Mouse (Mus musculus): ENCODE data around the gene Sorcs3.

Sorcs3 gene

DNA sequence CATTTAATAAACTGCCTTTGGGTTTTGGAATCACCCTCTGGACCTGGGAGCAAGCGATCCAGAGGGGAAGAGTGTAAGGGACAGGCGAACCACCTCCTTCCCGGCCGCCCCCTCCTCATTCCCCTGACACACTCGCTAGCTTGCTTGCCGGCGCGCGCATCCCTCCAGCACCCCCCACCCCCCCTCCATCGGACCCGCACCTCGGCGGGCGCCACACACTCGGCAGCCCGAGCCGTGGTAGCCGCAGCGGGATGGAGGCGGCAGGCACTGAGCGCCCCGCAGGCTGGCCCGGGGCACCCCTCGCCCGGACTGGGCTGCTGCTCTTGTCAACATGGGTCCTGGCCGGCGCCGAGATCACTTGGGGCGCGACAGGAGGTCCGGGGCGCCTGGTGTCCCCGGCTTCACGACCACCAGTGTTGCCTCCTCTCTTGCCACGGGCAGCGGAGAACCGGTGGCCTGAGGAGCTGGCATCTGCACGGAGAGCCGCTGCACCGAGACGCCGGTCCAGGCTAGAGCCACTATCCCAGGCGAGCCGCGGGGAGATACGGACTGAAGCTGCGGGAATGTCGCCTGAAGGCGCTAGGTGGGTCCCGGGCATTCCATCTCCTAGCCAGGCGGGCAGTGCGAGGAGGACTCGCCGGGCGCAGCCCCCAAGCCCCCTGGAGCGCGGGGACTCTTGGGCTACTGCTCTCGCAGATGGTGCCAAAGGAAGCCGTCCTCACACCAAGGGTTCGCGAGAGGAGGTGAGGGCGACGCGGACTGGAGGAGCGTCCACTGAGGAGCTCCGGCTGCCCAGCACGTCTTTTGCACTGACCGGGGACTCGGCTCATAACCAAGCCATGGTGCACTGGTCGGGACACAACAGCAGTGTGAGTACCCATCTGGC is at the start of gene Sorcs3:
Gene Sorcs3 (plus strand): TSS at position 97 of the 886 bp plus-strand sequence.
- DNase-seq (ENCODE audit: low spot score in 2 of 2) = no peak

DNA sequence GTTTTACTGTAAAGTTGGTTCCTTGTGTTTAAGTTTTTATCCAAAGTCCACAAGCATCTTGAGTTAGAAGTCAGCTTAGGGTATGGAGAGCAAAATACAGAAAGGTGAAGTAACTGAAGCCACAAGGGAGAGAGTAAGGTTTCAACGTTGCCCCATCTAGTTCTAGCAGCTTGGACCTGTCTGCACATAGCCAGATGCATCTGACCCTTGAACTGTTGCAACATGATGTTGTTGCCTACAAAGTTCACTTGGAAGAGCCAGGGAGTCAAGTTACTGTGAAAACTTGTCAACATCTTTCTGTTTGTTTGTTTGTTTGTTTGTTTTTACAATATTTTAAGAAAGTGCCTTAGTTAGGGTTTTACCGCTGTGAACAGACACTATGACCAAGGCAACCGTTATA is 40.5 kb upstream of the Sorcs3 start:
- DNase-seq (ENCODE audit: low spot score in 2 of 2) = no peak

DNA sequence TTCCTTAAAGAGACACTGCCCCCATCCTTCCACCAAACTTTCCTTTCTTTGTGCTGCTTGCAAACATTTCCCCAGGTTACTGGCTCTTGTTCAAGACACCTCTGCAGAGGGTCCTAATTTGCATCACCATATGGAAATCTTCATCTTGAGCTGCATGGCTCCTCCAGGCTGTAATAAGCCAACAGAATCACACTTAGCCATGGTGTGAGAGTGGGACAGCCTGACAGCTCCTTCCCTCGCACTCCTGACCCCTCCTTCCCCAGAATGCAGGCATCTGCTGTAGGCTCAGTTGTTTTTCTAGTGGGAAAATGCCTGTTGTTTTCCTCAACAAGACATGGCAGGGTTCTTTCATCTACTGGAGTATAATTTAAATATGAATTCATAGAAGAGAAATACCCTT is 38.7 kb upstream of the Sorcs3 start:
- no peak for DNase-seq (ENCODE audit: low spot score in 2 of 2)

DNA sequence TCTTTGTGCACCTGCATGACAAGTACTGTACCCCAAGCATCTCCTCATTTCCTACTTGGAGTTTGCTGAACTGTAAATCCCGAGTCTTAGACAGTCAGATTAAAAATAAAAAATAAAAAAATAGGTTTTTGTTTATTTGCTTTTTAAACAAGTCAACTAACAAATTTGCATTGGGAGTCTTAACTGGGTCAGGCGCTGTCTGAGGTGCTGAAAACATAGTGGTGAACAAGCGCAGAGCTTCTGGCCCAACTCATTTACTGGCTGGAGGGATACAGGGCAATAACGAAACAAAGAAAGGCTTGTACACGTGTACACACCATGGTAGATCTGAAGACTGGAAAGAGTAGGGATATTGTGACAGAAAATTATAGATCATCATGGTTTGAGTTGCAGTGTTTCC is 37.5 kb upstream of the Sorcs3 start:
- no peak for DNase-seq (ENCODE audit: low spot score in 2 of 2)

DNA sequence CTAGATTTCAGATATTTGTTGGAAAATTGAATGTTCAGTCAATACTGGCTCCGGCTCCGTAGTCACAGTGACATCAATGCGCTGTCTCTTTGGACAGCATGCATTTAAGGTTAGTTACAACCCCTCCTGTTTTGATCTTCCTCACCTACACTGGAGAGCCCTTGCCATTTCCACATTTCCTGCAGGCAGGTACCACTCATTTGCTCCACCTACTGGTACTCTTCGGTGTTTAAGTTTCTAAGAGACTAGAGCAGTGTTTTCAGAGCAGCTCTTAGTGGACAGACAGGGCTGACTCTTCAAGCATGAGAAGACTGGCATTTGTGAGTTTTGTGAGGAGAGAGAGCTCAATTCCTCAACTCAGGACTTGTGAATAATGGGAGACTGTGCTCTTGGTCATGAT is 31.1 kb upstream of the Sorcs3 start:
- no peak for DNase-seq (ENCODE audit: low spot score in 2 of 2)

DNA sequence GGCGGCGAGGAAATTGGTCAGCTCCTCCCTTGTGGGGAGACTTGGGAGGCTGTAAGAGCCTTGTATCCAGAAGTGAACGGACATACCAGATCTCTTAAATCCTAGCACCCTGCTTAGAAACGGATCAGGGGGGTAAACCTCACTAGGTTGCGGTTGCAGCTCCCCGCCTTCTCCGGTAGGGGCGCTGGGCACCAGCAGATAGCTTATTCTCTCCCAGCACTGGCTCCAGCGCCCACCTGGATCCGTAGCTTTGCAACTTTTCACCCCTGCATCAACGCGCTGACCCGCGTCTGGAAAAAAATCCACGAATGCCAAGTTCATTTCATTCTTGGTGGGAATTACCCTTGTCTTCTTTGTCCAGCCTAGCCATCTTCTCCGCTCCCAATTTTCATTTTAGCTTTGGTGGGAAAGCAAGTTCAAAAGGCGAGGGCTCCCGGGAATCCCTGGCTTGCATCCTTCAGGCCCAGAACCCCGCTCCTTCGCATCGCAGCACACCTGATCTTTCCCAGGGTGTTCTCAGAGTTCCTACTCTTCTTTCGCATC is 1.8 kb upstream of the Sorcs3 start:
- no peak for DNase-seq (ENCODE audit: low spot score in 2 of 2)

DNA sequence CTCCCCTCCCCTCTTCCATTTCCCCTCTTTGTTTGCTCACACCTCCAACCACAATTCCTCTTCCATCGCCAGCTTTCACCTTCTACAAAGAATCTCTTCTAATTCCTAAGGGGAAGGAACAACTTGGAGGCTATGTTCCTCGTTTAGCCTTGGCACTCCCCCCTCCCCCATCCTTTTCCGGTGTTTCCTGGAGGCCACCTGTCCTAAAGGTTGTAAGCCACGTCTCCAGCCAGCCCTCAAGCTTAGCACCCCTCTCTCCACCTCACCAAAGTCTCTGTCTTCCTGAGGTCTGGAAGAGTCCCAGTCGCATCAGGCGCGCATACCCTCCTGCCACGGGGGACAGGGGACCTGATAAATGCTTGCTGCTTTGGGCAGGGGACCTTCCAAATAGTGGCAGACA is 1.3 kb upstream of the Sorcs3 start:
- DNase-seq (ENCODE audit: low spot score in 2 of 2) = no peak

DNA sequence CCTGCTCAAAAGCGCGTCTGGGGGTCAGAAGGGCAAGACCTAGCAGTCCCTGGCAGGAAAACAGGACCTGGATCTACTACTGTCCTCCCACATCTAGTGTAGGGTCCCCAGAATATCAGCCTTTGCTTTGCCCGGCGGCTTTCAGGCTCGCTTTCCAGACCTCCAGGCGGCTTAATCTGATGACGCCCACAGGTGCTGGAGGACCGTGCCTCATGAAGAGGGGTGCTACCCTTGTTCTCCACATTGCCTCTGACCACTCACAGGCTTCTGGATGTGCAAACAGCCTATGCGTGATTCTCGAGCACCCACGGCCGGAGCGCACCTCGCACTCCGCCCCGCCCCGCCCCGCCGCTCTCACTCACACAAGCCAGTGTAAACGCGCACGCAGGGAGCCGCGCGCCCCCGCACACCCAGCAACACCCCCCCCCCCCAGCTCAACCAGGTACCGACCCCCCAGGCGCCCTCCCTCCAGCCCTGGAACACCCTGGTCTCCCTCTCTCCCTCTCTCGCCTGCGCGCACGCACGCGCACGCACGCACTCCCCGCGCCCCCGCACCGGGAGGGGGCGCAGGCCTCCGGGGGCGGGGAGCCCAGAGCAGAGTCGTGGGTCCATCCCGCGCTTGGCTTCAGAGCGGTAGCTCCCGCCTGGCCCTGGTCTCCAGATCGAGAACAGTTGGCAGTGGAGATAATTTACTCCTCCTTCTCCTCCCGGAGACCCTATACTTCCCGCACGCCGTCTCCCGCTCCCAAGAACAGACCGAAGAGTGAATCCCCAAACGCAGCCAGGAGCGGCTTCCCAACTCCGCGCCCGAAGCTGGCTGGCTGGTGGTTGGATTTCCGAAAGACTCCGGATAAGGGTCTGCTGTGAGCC is 698 bp upstream of the Sorcs3 start:
- DNase-seq (ENCODE audit: low spot score in 2 of 2) = no peak

DNA sequence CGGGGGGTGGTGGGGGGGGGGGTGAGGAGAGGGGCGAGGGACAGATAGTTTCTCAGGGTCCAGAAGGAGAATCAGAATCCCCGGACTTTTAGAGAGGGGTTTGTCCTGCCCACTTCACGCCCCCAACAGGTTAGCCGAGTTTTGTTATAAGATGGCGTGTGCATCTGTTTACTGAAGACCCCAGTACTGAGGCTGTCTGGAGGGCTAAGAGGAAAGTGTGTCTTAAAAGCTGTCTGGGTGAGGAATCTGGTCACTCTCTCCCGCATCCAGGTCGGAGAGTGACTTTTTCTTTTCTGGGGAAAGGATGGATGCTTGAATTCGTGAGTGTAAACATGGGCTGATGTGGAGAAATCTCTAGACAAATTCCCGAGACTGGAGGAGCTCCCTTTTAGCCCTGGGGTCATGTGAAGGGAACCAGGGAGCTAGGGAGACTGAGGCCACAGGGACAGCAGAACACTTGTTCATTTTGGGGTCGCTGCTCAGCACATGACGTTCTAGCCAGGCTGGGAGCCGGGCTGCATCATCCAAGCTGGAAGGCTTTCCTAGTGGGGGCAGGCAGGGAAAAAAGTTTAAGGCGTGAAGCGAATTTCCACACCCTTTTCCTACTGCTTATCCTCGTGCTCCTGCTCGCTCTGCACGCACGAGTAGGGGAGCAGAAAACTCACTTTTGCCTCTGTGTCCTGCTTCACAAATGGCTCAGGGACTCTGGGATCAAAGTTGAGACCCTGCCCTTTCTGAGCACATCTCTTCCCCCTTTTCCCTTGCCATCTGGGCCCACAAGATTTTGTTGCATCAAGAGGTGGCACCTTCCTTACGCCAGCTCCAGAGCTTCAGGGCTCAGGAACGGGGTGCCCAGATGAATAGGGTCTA is 1.3 kb downstream of the Sorcs3 start:
- DNase-seq (ENCODE audit: low spot score in 2 of 2) = no peak

DNA sequence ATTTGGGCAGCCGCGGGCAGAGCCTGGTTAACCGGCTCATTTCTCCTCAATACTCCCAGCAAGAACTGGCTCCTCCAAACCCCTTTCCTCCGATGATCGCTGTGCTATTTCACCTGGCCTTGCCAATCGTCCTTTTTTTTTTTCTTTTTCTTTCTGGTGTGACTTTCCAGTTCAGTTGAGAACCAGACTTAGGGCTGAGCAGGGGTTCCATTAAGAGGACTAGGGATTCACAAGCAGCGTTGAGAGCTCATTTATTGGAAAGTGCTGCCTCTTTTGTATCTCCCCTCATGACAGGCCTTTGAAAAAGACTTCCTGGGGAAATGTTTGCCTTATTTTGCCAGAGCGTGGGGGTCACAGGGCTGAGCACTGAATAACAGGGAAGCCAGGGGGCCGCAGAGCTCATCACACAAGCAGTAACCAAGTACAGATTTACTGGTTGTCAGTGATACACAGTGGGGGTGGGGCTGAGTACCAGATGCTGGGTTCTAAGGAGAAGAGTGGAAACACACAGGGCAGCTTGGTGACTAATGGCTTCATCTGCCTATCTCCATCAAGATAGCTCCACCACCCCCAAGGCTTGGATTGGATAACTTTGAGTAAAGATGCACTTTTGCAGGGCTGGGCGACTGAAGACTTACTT is 2.0 kb downstream of the Sorcs3 start:
- DNase-seq (ENCODE audit: low spot score in 2 of 2) = no peak

DNA sequence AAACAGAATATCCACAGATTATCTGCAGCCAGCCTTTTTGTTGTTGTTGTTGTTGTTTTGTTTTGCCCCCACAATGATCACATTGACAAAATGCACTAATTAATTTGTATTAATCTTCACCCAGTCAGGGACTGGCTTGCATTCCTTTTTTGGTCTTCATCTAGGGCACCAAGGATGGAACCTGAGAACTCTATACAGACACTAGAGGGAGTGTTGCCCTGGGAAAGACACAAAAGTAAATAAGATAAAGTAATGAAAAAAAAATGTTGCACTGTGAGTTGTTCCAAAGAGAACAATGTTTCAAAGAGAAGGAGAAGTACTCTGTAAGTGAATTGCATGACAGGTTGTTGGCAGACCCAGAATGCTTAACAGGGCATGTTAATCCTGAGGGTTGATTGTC is 9.6 kb downstream of the Sorcs3 start:
- DNase-seq (ENCODE audit: low spot score in 2 of 2) = no peak

DNA sequence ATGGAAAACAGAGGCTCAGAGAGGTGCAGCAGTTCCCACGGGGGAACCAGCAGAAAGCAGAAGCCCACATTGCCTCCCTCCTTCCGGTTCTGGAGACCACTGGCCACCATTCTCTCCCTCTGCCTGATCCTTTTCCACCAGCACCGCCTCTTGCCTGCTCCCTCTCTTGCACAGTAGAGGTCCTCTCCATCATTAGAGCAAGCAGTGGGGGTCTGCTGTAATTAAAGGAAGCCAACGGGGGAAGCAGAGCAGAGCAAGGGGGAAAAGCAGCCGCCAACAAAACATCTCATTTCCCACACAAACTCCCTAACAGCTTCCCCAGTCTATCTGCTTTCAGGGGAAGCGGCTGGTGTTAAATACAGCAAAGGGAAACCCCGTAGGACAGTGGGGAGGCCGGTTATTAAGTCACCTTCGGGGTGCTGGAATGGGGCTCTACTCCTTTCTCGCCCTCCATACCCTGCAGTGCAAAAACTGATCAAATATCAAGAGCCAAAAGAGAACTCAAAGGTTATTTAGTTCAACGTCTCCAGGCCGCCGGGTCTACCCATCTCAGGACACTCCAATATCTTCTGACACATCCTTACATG is 32.1 kb downstream of the Sorcs3 start:
- no peak for DNase-seq (ENCODE audit: low spot score in 2 of 2)

DNA sequence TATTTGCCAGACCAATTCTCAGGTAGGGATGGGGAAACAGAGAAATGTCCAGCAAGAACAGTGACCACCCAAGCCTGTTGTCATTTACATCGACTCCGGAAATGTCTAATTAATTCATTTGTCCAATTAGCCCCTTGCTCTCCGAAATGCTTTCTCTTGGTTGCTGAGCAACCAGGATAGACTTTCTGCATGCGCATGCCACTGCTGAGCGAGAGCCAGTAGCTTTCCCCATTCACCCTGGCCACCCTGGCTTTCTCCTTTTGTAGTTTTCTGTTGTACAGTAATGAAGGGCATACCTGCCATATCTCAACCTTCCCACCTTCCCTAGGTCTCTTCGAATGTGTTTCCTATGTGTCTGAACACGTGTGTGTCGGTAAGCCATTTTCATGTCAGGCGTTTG is 32.6 kb downstream of the Sorcs3 start:
- DNase-seq (ENCODE audit: low spot score in 2 of 2) = no peak

DNA sequence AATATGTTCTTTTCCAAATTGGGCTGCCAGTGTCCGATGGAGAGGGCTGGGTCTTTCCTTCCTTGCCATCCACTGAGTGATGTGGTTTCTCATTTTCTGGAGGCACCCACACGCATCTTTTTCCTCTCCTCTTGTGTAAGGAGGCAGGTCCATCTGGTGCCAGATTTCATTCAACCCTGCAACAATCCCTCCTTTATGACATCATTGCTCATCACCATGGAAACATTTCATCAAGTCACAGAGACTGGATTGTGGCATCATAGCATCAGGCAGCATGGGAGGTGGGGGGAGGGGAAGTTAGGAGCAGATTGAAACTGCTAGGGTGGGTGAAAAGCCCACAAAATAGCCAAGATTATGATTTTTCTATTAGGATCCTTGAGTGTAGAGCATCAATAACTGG is 35.1 kb downstream of the Sorcs3 start:
- no peak for DNase-seq (ENCODE audit: low spot score in 2 of 2)

DNA sequence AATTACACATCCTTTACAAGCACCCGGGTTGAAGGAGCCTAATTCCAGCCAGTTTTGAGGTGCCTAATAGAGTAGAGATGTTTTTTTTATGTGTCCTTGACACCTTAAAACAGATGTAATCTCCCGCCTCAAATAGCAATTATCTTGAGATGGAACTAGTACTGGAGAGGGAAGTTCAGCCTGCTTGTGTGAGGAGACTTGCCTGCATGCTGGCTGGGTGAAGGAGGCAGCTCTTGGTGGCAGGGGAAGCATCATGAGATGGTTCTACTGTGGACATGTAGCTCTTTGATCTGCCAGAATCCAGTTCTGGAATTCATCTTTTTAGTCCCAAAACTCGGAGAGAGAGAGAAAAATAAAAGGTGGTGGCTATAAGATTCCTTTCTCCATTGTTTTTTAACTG is 38.2 kb downstream of the Sorcs3 start:
- DNase-seq (ENCODE audit: low spot score in 2 of 2) = no peak

DNA sequence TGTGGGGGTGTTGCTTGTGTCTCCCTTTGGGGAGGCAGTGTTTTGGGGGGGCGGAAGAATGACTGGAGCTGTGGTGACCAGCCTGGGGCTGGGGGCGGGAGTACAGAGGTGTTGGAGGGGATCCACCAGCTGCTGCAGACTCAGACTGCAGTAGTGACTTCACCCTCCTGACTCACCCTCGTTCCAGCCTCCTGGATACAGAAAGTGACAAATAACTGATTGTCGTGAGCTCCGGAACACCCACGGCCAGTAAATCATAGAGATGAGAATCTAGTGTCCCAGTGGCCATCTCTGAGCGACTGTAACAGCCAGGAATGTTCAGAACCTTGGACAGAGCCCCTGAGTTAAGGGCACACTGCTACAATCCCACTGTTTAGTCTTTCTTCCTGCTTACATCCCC is 53.4 kb downstream of the Sorcs3 start:
- no peak for DNase-seq (ENCODE audit: low spot score in 2 of 2)

DNA sequence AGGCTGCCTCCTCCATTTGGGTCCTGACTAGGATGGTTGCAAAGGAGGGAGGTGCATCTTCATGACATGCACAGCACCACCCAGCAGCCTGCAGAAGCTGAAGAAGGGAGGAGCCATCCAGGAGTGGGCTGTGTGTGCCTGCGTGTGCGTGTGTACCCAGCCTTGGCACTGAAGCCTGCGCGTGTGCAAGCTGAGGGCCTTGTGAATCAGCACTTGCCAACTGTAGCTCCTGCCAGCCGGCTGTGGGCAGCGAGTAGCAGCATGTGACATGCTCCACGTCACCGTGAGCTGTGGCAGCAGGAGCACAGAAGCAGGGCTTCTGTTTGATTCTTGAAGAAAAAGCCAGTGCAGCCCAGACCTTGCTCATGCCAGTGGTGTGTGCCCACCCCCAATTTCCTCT is 54.8 kb downstream of the Sorcs3 start:
- DNase-seq (ENCODE audit: low spot score in 2 of 2) = no peak

DNA sequence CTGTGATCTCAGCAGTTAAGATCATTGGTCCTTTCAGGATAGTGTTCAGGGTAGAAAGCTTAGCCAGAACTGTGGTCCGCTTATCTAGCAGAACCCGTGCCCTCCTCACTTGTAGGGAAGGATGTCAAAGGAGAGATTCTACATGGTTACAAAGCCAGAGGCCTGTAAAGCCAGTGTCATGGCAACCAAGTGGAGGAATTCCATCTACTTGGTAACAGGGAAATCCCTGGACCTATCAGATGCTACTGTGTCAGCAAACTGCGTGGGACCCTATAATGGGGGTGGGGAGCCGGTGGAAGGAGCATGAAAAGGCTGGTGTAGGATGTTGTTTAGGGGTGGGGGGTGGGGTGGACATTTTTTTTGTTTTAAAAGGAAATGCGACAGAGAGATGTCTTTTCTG is 57.9 kb downstream of the Sorcs3 start:
- DNase-seq (ENCODE audit: low spot score in 2 of 2) = no peak

DNA sequence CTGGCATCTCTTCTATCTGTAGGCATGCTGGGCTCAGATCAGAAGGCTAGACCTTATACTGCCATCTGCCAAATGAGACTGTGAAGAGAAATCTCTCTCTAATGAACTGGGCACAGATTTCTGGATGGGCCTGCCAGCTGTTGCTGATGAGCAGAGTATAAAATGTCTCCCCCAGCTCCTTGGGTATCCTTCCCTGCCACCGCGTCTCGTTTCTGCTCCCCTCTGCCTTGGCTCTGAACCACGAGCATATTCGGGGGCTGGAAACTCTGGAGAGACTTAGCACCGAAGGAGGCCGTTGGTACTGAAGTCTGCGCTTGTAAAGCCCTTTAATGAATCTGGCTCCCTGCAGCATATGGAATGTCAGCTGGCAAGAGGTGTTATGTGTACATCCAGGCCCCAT is 74.4 kb downstream of the Sorcs3 start:
- DNase-seq (ENCODE audit: low spot score in 2 of 2) = no peak

DNA sequence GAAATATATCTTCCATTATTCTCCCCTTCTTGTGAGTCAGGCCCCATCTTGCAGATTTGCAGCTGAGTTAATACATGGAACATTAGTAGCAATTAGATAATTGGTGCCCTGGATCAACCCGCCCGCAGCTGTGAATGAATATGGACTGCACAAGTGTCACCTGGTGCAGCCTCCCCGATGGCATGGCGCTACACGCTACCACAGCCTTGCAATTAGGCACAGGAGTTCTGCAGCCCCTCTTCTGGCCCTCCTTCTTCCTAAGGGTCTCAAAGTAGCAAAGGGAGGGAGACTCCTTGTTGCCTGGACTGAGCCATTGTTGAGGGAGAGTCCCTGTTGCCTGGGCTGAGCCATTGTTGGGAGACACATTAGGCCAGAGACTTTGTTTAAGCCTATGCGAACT is 76.4 kb downstream of the Sorcs3 start:
- DNase-seq (ENCODE audit: low spot score in 2 of 2) = no peak

DNA sequence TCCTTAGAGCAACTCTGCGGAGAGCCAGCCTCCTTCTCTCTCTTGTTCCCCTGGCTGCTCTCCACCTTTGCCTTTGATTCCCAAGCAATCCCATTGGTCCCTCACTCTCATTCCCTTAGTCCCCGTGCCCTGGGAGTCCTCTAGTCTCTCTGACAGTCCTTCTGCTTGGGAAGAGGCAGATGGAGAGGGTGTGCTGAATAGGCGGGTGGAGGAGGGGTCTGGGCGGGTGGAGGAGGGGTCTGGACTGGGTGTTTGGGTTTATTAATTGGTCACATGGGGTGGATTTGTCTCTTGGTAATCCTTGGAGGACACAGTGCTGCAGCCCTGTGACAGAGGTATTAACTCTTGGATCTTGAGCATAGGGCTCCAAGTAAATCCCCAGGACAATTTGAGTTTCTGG is 77.4 kb downstream of the Sorcs3 start:
- no peak for DNase-seq (ENCODE audit: low spot score in 2 of 2)

All from urinary bladder, postnatal 36 days (tissue).